Mouse (Mus musculus) intestine, embryonic 15.5 days (tissue): Measurements from ENCODE around the gene Trnp1. TPM values are rescaled to one million over a fixed set of nuclear protein-coding genes. Genes with fewer than 3 reads are reported as not detected.

Source experiments
- ATAC-seq: fragments of 200-750 bp; cut with Nextera tagmentation; 2 replicates; pipeline ENCODE4 v1.8.0; 2017; ENCODE audit warnings: moderate TSS enrichment, moderate library complexity
- H3K27ac ChIP-seq: fragments of 300-500 bp; sonication (generic); 2 replicates; pipeline ENCODE4 v1.5.1; 2015; ENCODE audit warnings: mild to moderate bottlenecking, inconsistent platforms
- H3K27me3 ChIP-seq: fragments of 300-500 bp; sonication (generic); replicated peaks from 2 replicates; pipeline ENCODE4 v1.6.1; 2015; ENCODE audit warnings: inconsistent platforms
- H3K36me3 ChIP-seq: fragments of 300-500 bp; sonication (generic); 2 replicates; pipeline ENCODE4 v1.6.1; 2015; ENCODE audit warnings: inconsistent platforms
- H3K4me1 ChIP-seq: fragments of 300-500 bp; sonication (generic); replicated peaks from 2 replicates; pipeline ENCODE4 v1.6.1; 2015; ENCODE audit warnings: inconsistent platforms
- H3K4me2 ChIP-seq: fragments of 300-500 bp; sonication (generic); replicated peaks from 2 replicates; pipeline ENCODE4 v1.6.1; 2015; ENCODE audit warnings: mild to moderate bottlenecking, inconsistent platforms
- H3K4me3 ChIP-seq: fragments of 300-500 bp; sonication (generic); replicated peaks from 2 replicates; pipeline ENCODE4 v1.5.1; 2015; ENCODE audit warnings: inconsistent platforms
- H3K9ac ChIP-seq: fragments of 300-500 bp; sonication (generic); 2 replicates; pipeline ENCODE4 v1.6.1; 2015; ENCODE audit warnings: inconsistent platforms
- H3K9me3 ChIP-seq: fragments of 300-500 bp; sonication (generic); 2 replicates; pipeline ENCODE4 v1.6.1; 2016; ENCODE audit warnings: inconsistent platforms
- WGBS: fragments of 180-500 bp; shearing (Covaris S2); methylation state at CpG from one replicate; pipeline ENCODE4 v1.1.7; 2015; 5-methylcytosine and 5-hydroxymethylcytosine counted together
- polyA plus RNA-seq: library from polyadenylated mRNA; unstranded; fragments of >200 nt; fragmentation: Nextera tagmentation; extraction: Ambion mirVana; gene quantifications from 2 replicates; pipeline ENCODE4 v1.2.1, GENCODE M21; 2015

Gene Trnp1
- polyA plus RNA-seq, 1 experiment from 2014 or later, result 1.7 TPM

- WGBS, result 29% methylated on average over 10 of the region's 10 CpGs
- Histone ChIP-seq H3K4me1 (peaks cover 18% of the 10 kb centered on the region), H3K4me3 (no peak overlapping the region), H3K4me2 (no peak overlapping the region), H3K36me3 (no peaks in the 10 kb centered on the region), H3K27me3 (peaks cover 21% of the 10 kb centered on the region), H3K9me3 (no peaks in the 10 kb centered on the region), H3K9ac (no peak overlapping the region), H3K27ac (no peak overlapping the region)
- ATAC-seq, result no peak
These were observed 6.5 kb downstream of the Trnp1 start for GRCm38 (mm10) chr4:133491800-133492199.

GRCm38 (mm10) chr4:133489489-133490245, 8.7 kb downstream of the Trnp1 start:
- Histone ChIP-seq H3K9ac (no peak overlapping the region), H3K4me2 (no peak overlapping the region), H3K27ac (peak overlapping the region; percentile 44; the same call in 1 of the 2 replicates), H3K36me3 (no peaks in the 10 kb centered on the region), H3K4me3 (no peak overlapping the region), H3K27me3 (no peaks in the 10 kb centered on the region; the same call in 1 of the 2 replicates), H3K4me1 (peaks cover 18% of the 10 kb centered on the region), H3K9me3 (no peaks in the 10 kb centered on the region)
- whole genome bisulfite sequencing, result 69% methylated on average over 4 of the region's 4 CpGs
- 0 out of 2 replicates have a peak, but pooled peaks have one; percentile 14 for ATAC-seq

DNA sequence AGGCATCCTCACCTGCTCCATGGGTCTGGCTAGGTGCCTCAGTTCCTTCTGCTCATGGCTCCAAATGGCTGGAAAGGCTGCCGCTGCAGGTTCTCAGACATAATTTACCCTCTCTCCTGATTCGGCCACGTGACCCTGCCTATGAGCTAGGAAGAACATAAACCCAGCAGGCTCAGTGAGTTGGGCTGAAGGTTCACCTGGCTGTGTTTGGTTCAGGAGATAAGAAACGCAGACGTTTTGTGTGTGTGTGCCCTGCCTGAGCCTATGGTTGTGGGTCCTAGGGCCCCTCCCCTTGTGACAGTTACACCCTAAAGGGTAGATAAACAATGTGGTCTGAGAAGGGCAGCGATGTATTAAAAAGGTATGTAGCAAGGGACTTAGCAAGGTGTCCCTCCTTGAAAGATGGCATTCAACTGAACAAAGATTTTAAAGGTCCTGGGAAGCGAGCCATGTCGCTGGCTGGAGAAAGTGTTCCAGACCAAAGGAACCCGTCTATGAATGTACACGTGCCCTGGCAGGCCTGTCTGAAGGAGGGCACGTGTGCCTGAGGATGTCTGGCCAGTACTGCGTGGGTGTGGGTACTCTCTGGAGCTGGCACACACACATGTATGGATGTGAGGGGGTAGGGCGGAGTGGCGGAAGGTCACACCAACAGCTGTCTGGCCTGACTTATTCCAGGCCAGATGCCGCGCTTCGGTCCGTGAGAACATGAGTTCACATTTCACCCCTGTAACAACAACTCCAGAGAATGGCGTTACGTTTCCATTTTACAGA, 9.5 kb downstream of the Trnp1 start:
- H3K27me3 ChIP-seq, result no peaks in the 10 kb centered on the region
- H3K4me1 ChIP-seq, result peaks cover 19% of the 10 kb centered on the region
- H3K4me2 ChIP-seq, result no peak overlapping the region
- 73% methylated on average over 20 of the region's 20 CpGs for WGBS
- peak; percentile 68 for ATAC-seq
- H3K4me3 ChIP-seq, result no peak overlapping the region
- H3K36me3 ChIP-seq, result no peaks in the 10 kb centered on the region
- no peak overlapping the region for H3K9ac ChIP-seq
- H3K27ac ChIP-seq, result peak overlapping the region; percentile 54; the same call in 1 of the 2 replicates
- H3K9me3 ChIP-seq, result no peaks in the 10 kb centered on the region

DNA sequence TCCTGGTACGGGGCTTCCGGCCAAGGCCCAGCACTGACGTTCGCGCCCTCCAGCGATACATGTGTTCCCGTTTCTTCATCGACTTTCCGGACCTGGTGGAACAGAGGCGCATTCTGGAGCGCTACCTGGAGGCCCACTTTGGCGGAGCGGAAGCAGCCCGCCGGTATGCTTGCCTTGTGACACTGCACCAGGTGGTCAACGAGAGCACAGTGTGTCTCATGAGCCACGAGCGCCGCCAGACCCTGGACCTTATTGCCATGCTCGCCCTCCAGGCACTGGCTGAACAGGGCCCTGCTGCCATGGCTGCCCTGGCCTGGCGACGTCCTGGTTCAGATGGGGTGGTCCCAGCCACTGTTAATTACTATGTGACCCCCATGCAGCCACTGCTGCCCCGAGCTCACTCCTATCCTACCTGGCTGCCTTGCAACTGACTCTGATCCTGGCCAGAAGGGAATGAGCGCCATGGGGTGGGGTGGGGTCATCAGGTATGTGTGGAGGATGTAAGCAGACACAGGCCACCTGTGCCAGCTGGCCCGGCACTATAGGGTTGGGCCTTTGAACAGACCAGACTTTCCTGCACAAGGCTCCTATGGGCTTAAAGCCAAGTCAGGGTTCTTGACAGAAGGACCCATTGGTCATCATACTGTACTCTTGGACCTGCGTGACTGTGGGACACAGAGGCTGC, 11.5 kb downstream of the Trnp1 start:
- Histone ChIP-seq H3K9ac (no peak overlapping the region), H3K4me1 (peaks cover 20% of the 10 kb centered on the region), H3K36me3 (no peaks in the 10 kb centered on the region), H3K27ac (no peak overlapping the region), H3K4me2 (no peak overlapping the region), H3K4me3 (no peak overlapping the region), H3K9me3 (no peaks in the 10 kb centered on the region), H3K27me3 (peaks cover 5% of the 10 kb centered on the region)
- no peak for ATAC-seq
- 93% methylated on average over 26 of the region's 26 CpGs for WGBS

DNA sequence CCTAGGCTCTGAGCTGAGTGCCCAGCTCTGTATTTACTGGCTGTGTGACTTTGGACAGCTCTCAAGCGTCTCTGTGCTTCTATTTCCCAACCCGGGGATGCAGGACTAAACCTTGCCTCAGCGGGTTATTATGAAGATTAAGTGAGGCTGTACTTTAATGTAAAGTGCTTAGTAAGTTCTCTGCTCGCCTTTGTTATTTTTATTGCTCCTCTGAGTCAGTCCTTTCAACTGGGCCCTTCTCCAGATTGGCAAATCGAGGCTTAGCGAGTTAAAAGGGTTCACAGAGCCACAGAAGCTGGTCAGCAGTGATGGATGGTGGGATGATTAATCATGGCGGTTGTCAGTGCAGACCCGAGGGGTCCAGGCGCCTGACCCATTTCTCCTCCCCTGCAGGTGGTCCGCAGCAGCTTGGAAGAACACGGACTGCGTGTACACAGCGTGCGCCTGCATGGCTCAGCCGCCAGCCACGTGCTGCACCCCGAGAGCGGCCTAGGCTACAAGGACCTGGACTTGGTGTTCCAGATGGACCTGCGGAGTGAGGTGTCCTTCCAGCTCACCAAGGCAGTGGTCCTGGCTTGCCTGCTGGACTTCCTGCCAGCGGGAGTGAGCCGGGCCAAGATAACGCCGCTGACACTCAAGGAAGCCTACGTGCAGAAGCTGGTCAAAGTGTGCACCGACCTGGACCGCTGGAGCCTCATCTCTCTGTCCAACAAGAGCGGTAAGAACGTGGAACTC, 12.5 kb downstream of the Trnp1 start:
- Histone ChIP-seq H3K9ac (no peak overlapping the region), H3K36me3 (no peaks in the 10 kb centered on the region), H3K4me3 (no peak overlapping the region), H3K27me3 (peaks cover 14% of the 10 kb centered on the region), H3K27ac (no peak overlapping the region), H3K4me2 (no peak overlapping the region), H3K4me1 (peaks cover 20% of the 10 kb centered on the region), H3K9me3 (no peaks in the 10 kb centered on the region)
- WGBS, result 88% methylated on average over 28 of the region's 28 CpGs
- no peak for ATAC-seq

DNA sequence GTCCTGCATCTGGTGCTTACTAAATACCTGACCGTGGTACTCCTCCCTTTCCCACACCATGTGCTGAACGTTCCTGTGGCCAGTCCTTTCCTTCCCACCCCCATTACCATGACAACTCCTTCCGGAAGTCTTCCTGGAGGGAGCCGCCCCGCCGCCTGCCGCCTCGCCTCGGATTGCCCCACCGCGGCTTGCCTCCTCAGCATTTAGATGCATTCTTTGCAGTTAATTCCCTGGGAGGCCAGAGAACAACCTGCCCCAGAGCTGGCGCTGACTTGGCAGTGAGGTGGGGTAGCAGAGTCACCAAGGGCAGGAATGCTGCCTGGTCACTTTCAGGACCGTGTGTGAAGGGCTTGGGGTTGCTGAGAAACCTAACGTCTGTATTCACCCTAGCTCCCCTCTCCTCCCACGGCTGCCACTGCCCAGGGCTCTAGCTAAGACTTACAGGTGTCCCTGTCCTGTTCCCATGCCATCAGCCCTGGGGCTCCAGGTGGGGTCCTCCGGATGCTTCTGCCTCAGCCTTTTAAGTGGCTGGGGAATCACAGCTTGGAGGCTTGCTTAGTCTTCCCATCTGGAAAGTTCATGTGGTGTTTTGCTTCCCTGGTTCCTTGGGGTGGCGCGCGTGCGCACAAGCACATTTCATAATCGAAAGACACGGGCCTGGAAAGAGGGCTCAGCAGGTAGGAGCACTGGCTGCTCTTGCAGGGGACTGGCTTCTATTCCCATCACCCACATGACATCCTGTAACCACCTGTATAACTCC, 13.9 kb downstream of the Trnp1 start:
- H3K4me1 ChIP-seq, result peaks cover 20% of the 10 kb centered on the region
- H3K36me3 ChIP-seq, result no peaks in the 10 kb centered on the region
- peak overlapping the region; percentile 48 for H3K4me2 ChIP-seq
- no peak overlapping the region for H3K4me3 ChIP-seq
- 12% methylated on average over 22 of the region's 22 CpGs for WGBS
- H3K27ac ChIP-seq, result no peak overlapping the region
- no peak overlapping the region for H3K9ac ChIP-seq
- ATAC-seq, result no peak; the same call in 1 of the 2 replicates
- H3K27me3 ChIP-seq, result peaks cover 22% of the 10 kb centered on the region
- H3K9me3 ChIP-seq, result no peaks in the 10 kb centered on the region

DNA sequence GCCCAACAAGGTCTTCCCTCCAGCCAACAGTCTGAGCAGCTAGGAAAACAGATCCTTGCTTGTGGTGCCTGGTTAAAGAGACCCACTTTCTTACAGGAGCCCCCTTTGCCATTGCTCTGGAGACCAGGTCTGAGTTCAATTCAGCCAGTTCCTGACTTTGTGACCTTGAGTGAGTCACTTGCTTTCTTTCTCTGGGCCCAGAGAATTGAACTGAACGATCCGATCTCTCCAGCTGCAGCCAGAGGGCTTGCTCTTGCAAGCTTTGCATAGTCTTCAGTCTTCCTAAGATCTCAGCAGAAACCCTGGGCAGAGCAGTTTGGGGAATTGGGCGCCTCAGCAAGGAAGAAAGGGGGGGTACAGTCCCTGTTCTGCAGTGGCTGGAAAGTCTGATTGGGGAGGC, 15.9 kb downstream of the Trnp1 start:
- no peak overlapping the region for H3K27ac ChIP-seq
- H3K4me3 ChIP-seq, result no peak overlapping the region
- H3K4me2 ChIP-seq, result no peak overlapping the region
- 80% methylated on average over 3 of the region's 3 CpGs for WGBS
- no peak overlapping the region for H3K9ac ChIP-seq
- peaks cover 28% of the 10 kb centered on the region for H3K27me3 ChIP-seq
- no peaks in the 10 kb centered on the region for H3K36me3 ChIP-seq
- no peaks in the 10 kb centered on the region for H3K9me3 ChIP-seq
- ATAC-seq, result no peak
- peaks cover 12% of the 10 kb centered on the region for H3K4me1 ChIP-seq

- 29% methylated on average over 4 of the region's 4 CpGs for WGBS
- H3K9ac ChIP-seq, result no peak overlapping the region
- H3K27ac ChIP-seq, result no peak overlapping the region
These were observed 16.9 kb downstream of the Trnp1 start for GRCm38 (mm10) chr4:133481488-133481887.

DNA sequence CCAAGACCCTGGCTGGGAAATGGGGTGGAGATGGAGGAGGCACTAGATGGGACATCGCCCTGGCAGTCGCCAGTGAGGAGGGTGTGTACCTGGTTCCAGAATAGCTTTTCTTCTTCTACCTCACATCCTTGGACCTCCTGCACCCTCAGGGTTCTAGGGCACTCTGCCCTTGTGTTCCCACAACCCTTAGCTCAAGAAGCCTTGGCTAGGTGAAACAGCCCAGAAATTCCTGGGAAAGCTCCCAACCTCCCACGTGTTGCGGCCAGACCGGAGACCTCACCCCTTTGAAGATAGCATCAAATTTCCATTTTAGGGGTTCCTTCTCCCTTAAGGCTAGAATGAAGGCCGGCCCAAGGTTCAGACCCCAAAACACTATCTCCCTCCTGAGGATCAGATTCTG, 17.6 kb downstream of the Trnp1 start:
- Histone ChIP-seq H3K9ac (no peak overlapping the region), H3K27me3 (peaks cover 32% of the 10 kb centered on the region), H3K4me1 (peaks cover 12% of the 10 kb centered on the region), H3K4me3 (peak overlapping the region; percentile 38), H3K9me3 (no peaks in the 10 kb centered on the region), H3K36me3 (no peaks in the 10 kb centered on the region), H3K27ac (no peak overlapping the region), H3K4me2 (peak overlapping the region; percentile 62)
- 42% methylated on average over 6 of the region's 6 CpGs for WGBS
- no peak for ATAC-seq

More at GRCm38 (mm10) chr4:133481488-133481887, 16.9 kb downstream of the Trnp1 start:
- H3K4me3 ChIP-seq, result no peak overlapping the region
- peaks cover 12% of the 10 kb centered on the region for H3K4me1 ChIP-seq
- ATAC-seq, result no peak
- no peaks in the 10 kb centered on the region for H3K9me3 ChIP-seq
- H3K36me3 ChIP-seq, result no peaks in the 10 kb centered on the region
- peaks cover 32% of the 10 kb centered on the region for H3K27me3 ChIP-seq
- no peak overlapping the region for H3K4me2 ChIP-seq

- Histone ChIP-seq H3K4me1 (peaks cover 12% of the 10 kb centered on the region), H3K27me3 (peaks cover 32% of the 10 kb centered on the region), H3K9me3 (no peaks in the 10 kb centered on the region), H3K36me3 (no peaks in the 10 kb centered on the region), H3K4me2 (peak overlapping the region; percentile 62), H3K4me3 (peak overlapping the region; percentile 38), H3K9ac (peak overlapping the region; percentile 12; the same call in 1 of the 2 replicates), H3K27ac (no peak overlapping the region)
- WGBS, result 2% methylated on average over 34 of the region's 34 CpGs
- ATAC-seq, result no peak
These were observed 18.2 kb downstream of the Trnp1 start for GRCm38 (mm10) chr4:133480185-133480537.

- H3K4me3 ChIP-seq, result peak within 1 kb of the TSS; percentile 38
- H3K4me2 ChIP-seq, result peak within 1 kb of the TSS; percentile 62
- no peaks in the 10 kb centered on the region for H3K9me3 ChIP-seq
- peaks cover 12% of the 10 kb centered on the region for H3K4me1 ChIP-seq
- 3% methylated on average over 29 of the region's 29 CpGs for WGBS
- peaks cover 34% of the 10 kb centered on the region for H3K27me3 ChIP-seq
- H3K27ac ChIP-seq, result no peak within 1 kb of the TSS
- H3K36me3 ChIP-seq, result no peaks in the 10 kb centered on the region
- peak; percentile 99 for ATAC-seq
- H3K9ac ChIP-seq, result peak within 1 kb of the TSS; percentile 12; the same call in 1 of the 2 replicates
These were observed 18.7 kb downstream of the Trnp1 start, which contains the start of gene Tent5b for GRCm38 (mm10) chr4:133479458-133480184. Tent5b (plus strand) TSS chr4:133480132.
